Mouse (Mus musculus) lung, embryonic 14.5 days (tissue): ENCODE results near the gene Oxld1. TPM values are rescaled to one million over a fixed set of nuclear protein-coding genes. Genes with fewer than 3 reads are reported as not detected.

Experiments used
- ATAC-seq: fragments of 200-750 bp; cut with Nextera tagmentation; 2 replicates; pipeline ENCODE4 v1.8.0; 2017; ENCODE audit warnings: mild to moderate bottlenecking, moderate TSS enrichment, moderate library complexity; ENCODE audit not compliant: insufficient read depth
- DNase-seq: peaks from one replicate; pipeline ENCODE4 v3.0.0-alpha.2; 2015
- H3K27ac ChIP-seq: fragments of 300-500 bp; sonication (generic); 2 replicates; pipeline ENCODE4 v1.5.1; 2014; ENCODE audit warnings: low read depth, mild to moderate bottlenecking, moderate library complexity
- H3K27me3 ChIP-seq: fragments of 300-500 bp; sonication (generic); 2 replicates; pipeline ENCODE4 v1.6.1; 2014; ENCODE audit warnings: low read length, control low read depth; ENCODE audit not compliant: insufficient read depth
- H3K36me3 ChIP-seq: fragments of 300-500 bp; sonication (generic); 2 replicates; pipeline ENCODE4 v1.6.1; 2014; ENCODE audit warnings: control low read depth; ENCODE audit not compliant: insufficient read depth
- H3K4me1 ChIP-seq: fragments of 300-500 bp; sonication (generic); 2 replicates; pipeline ENCODE4 v1.6.1; 2014; ENCODE audit warnings: antibody characterized with exemption, control low read depth; ENCODE audit not compliant: insufficient read depth
- H3K4me2 ChIP-seq: fragments of 300-500 bp; sonication (generic); 2 replicates; pipeline ENCODE4 v1.6.1; 2014; ENCODE audit warnings: mild to moderate bottlenecking
- H3K4me3 ChIP-seq: fragments of 300-500 bp; sonication (generic); 2 replicates; pipeline ENCODE4 v1.5.1; 2014; ENCODE audit warnings: low read depth, low read length
- H3K9ac ChIP-seq: fragments of 300-500 bp; sonication (generic); 2 replicates; pipeline ENCODE4 v1.6.1; 2014
- H3K9me3 ChIP-seq: fragments of 300-500 bp; sonication (generic); 2 replicates; pipeline ENCODE4 v1.6.1; 2016; ENCODE audit warnings: low read depth, low read length, control low read depth
- CTCF ChIP-seq: IDR thresholded peaks from 2 replicates; pipeline ENCODE4 v1.5.1; 2016; ENCODE audit warnings: antibody characterized with exemption, low read depth
- WGBS: fragments of 180-500 bp; shearing (Covaris S2); extraction: QIAGEN DNeasy Blood & Tissue Kit; methylation state at CpG from one replicate; pipeline ENCODE4 v1.1.7; 2014; 5-methylcytosine and 5-hydroxymethylcytosine counted together
- polyA plus RNA-seq: library from polyadenylated mRNA; unstranded; fragments of >200 nt; fragmentation: Nextera tagmentation; extraction: Ambion mirVana; gene quantifications from 2 replicates; pipeline ENCODE4 v1.2.1, GENCODE M21; 2014

Oxld1 gene
- 10.9 and 11.2 TPM in 2 replicates for polyA plus RNA-seq

- H3K27ac ChIP-seq = peak within 1 kb of the TSS; percentile 80
- H3K9ac ChIP-seq = peak within 1 kb of the TSS; percentile 91
- peak; percentile 95 for ATAC-seq
- 2% methylated on average over 62 of the region's 62 CpGs for WGBS
- H3K27me3 ChIP-seq = no peaks in the 10 kb centered on the region
- 0 out of 2 replicates have a peak, but pooled peaks cover 3% of the 10 kb centered on the region for H3K4me1 ChIP-seq
- no peaks in the 10 kb centered on the region for H3K9me3 ChIP-seq
- no peak for TF ChIP-seq CTCF
- peak; percentile 92 for DNase-seq
- H3K4me3 ChIP-seq = peak within 1 kb of the TSS; percentile 90
- peak within 1 kb of the TSS; percentile 94 for H3K4me2 ChIP-seq
- H3K36me3 ChIP-seq = peaks cover 35% of the 10 kb centered on the region
Observed at GRCm38 (mm10) chr11:120457772-120458751, at the start of gene Oxld1, which contains the start of gene Ccdc137. Gene Oxld1, minus strand, starts transcription at chr11:120458068. Gene Ccdc137, plus strand, starts transcription at chr11:120458115.

- Histone ChIP-seq H3K4me3 (no peak overlapping the region), H3K9ac (no peak overlapping the region), H3K36me3 (no peaks in the 10 kb centered on the region), H3K4me2 (no peak overlapping the region), H3K27me3 (no peaks in the 10 kb centered on the region), H3K4me1 (0 out of 2 replicates have a peak, but pooled peaks cover 4% of the 10 kb centered on the region), H3K9me3 (no peaks in the 10 kb centered on the region), H3K27ac (peak overlapping the region; percentile 82)
- DNase-seq (peak; percentile 45), ATAC-seq (no peak)
- 60% methylated on average over 4 of the region's 4 CpGs for WGBS
- peak; percentile 58 for TF ChIP-seq CTCF
Observed at GRCm38 (mm10) chr11:120506899-120507298, 49.0 kb upstream of the Oxld1 start.

GRCm38 (mm10) chr11:120505661-120506060 lies 47.8 kb upstream of the Oxld1 start:
- ATAC-seq (no peak), DNase-seq (no peak)
- TF ChIP-seq CTCF = no peak
- H3K27me3 ChIP-seq = no peaks in the 10 kb centered on the region
- H3K4me2 ChIP-seq = no peak overlapping the region
- H3K4me1 ChIP-seq = 0 out of 2 replicates have a peak, but pooled peaks cover 4% of the 10 kb centered on the region
- no peaks in the 10 kb centered on the region for H3K36me3 ChIP-seq
- no peaks in the 10 kb centered on the region for H3K9me3 ChIP-seq
- 73% methylated on average over 3 of the region's 3 CpGs for WGBS
- H3K27ac ChIP-seq = no peak overlapping the region
- H3K9ac ChIP-seq = no peak overlapping the region
- no peak overlapping the region for H3K4me3 ChIP-seq

- no peaks in the 10 kb centered on the region for H3K9me3 ChIP-seq
- peaks cover 27% of the 10 kb centered on the region for H3K36me3 ChIP-seq
- 83% methylated on average over 4 of the region's 4 CpGs for WGBS
- no peak for DNase-seq
- H3K4me3 ChIP-seq = no peak overlapping the region
- no peaks in the 10 kb centered on the region for H3K4me1 ChIP-seq
- no peak for TF ChIP-seq CTCF
- no peak overlapping the region for H3K9ac ChIP-seq
- H3K27ac ChIP-seq = no peak overlapping the region
- no peak for ATAC-seq
- H3K4me2 ChIP-seq = no peak overlapping the region
- H3K27me3 ChIP-seq = no peaks in the 10 kb centered on the region
Observed at GRCm38 (mm10) chr11:120501701-120502100, 43.8 kb upstream of the Oxld1 start.

DNA sequence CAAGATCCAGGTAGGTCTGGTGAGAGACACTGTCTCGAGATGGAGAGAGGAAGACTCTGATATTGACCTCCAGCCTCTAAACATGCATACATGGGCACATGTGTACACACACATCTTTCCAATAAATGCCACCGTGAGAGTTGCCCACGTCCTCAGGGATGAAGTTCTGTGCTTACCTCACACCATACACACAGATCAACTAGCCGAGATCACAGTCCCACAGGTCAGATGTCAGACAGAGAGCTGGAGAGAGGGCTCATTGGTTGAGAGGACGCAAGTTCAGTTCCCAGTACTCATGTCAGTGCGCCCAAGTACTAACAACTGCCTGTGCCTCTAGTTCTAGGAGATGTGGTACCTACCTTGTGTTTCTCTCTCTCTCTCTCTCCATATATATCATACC lies 43.1 kb upstream of the Oxld1 start:
- Histone ChIP-seq H3K4me2 (no peak overlapping the region), H3K4me3 (no peak overlapping the region), H3K36me3 (peaks cover 33% of the 10 kb centered on the region), H3K27ac (no peak overlapping the region), H3K27me3 (no peaks in the 10 kb centered on the region), H3K9ac (no peak overlapping the region), H3K9me3 (no peaks in the 10 kb centered on the region), H3K4me1 (no peaks in the 10 kb centered on the region)
- 49% methylated on average over 6 of the region's 6 CpGs for WGBS
- TF ChIP-seq CTCF = no peak
- ATAC-seq = no peak
- DNase-seq = no peak

DNA sequence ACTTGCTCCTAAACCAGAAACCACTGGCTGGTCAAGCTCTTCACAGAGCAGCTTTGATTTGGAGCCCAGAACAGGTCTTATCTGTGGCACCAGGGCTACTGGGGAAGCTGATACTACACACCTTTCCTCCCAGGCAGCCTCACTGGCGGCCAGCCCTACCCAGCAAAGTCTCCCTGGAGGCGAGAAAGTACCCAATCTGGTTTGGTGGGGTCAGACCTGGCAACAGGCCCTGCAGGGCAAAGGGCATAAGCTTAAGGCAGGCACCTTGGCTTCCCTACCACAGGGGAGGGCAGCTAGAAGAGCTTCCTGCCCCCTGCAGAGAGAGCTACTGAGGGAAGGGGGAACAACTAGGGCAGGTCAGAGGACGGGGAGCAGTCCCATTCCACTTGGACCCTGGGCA lies 42.5 kb upstream of the Oxld1 start:
- no peak overlapping the region; the same call in 1 of the 2 replicates for H3K9ac ChIP-seq
- WGBS = 16% methylated on average over 3 of the region's 3 CpGs
- peaks cover 40% of the 10 kb centered on the region for H3K36me3 ChIP-seq
- DNase-seq (peak; percentile 20), ATAC-seq (no peak; the same call in 1 of the 2 replicates)
- H3K27ac ChIP-seq = no peak overlapping the region
- no peak for TF ChIP-seq CTCF
- no peaks in the 10 kb centered on the region for H3K27me3 ChIP-seq
- no peaks in the 10 kb centered on the region for H3K4me1 ChIP-seq
- no peaks in the 10 kb centered on the region for H3K9me3 ChIP-seq
- H3K4me3 ChIP-seq = no peak overlapping the region
- H3K4me2 ChIP-seq = no peak overlapping the region

DNA sequence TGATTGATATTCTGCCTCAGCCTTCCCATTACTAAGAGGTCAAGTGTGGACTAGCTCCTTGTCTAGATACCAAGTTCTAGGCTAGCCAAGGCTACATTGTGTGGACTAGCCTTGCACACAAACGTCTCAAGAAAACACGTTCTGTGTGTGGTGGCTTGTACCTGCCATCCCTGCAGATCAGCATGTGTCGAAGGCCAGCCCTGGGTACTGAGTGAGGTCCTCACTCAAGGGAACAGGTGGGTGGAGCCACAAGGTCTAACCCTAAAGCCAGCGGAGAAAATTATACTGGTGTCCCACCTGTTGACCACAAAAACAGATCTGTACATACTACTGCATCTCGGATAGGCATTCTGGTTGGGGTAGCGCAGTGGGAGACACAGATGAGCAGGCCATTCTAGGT lies 42.0 kb upstream of the Oxld1 start:
- TF ChIP-seq CTCF = no peak

More for the DNA sequence above, 42.0 kb upstream of the Oxld1 start:
- Histone ChIP-seq H3K27me3 (no peaks in the 10 kb centered on the region), H3K4me1 (no peaks in the 10 kb centered on the region), H3K27ac (no peak overlapping the region), H3K36me3 (peaks cover 45% of the 10 kb centered on the region), H3K9me3 (no peaks in the 10 kb centered on the region), H3K4me3 (no peak overlapping the region), H3K9ac (no peak overlapping the region; the same call in 1 of the 2 replicates), H3K4me2 (no peak overlapping the region)
- 73% methylated on average over 6 of the region's 6 CpGs for WGBS
- 0 out of 2 replicates have a peak, but pooled peaks have one; percentile 32 for ATAC-seq
- no peak for DNase-seq
